Comparison of ENCODE assay signal across 18 mouse cellular contexts in the genomic region with DNA sequence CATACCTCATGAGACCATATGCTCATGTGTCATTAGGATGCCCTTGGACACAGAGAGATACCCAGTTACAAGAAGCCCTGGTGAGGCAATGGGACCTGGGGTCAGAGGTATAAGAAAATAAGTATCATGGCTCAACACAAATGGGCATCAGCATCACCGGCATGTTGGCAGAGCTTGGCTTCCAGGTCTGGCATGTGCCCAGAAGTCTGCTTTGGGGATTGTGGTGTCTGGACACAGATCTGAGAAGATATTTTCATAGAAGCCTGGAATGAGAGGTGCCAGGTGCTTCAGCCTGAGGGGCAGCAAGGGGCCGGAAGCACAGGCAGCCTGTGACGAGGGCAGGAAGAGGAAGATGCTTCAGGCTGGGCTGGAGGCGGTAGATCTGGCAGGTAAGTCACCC.
DNase-seq lines count a peak whose midpoint lies in the region; ATAC-seq and TF ChIP-seq lines count a peak whose summit lies in the region.
"Had no signal": no experiment of that assay in that cellular context is flagged by ENCODE, and none has a peak within 500 bp of the region (broad histone marks: within the 10 kb centered on the region; RNA-seq: fewer than 3 reads in every experiment).

No protein-coding gene starts in this region.

- no peaks in the 10 kb centered on the region for H3K36me3 ChIP-seq in kidney, embryonic 16.5 days (ENCODE audit: insufficient read depth, low read length)
- H3K36me3 ChIP-seq: embryonic facial prominence, embryonic 10.5 days; heart, embryonic 10.5 days; hindbrain, embryonic 13.5 days had no signal

- 15% methylated on average over 4 of the region's 4 CpGs for WGBS in cerebellum, adult 2 months
- WGBS in kidney, embryonic 16.5 days: 86% methylated on average over 4 of the region's 4 CpGs

- no peaks in the 10 kb centered on the region for H3K9me3 ChIP-seq in kidney, embryonic 16.5 days (ENCODE audit: low read length)
- H3K9me3 ChIP-seq: embryonic facial prominence, embryonic 10.5 days; heart, embryonic 10.5 days; hindbrain, embryonic 13.5 days had no signal

- no peak for TF ChIP-seq POLR2A in cerebellum, adult 2 months (IDR thresholded peaks at IDR 0.05; ENCODE audit: borderline replicate concordance, insufficient read depth, low read length)

- no peaks in the 10 kb centered on the region; the same call in 1 of the 2 replicates for H3K27me3 ChIP-seq in cerebellum, adult 2 months (ENCODE audit: control insufficient read depth, insufficient read depth, low read length)
- H3K27me3 ChIP-seq in kidney, embryonic 16.5 days (ENCODE audit: insufficient read depth, low read length): no peaks in the 10 kb centered on the region
- H3K27me3 ChIP-seq: hindbrain, embryonic 13.5 days had no signal

- H3K4me1 ChIP-seq in cerebellum, adult 2 months (ENCODE audit: control insufficient read depth, insufficient read depth, low read length): peaks cover 8% of the 10 kb centered on the region
- no peaks in the 10 kb centered on the region for H3K4me1 ChIP-seq in kidney, embryonic 16.5 days (ENCODE audit: insufficient read depth, low read length)
- H3K4me1 ChIP-seq: embryonic facial prominence, embryonic 10.5 days had no signal

- no peak overlapping the region for H3K9ac ChIP-seq in kidney, embryonic 16.5 days (replicated peaks; ENCODE audit: low read length)
- H3K9ac ChIP-seq: hindbrain, embryonic 13.5 days had no signal

- DNase-seq in brain, adult 2 months (ENCODE audit: low read depth, low spot score): peak; percentile 27
- peak; percentile 47 to 55 for DNase-seq in cerebellum, adult 2 months
- DNase-seq in cerebellum, postnatal 10 days: peak; percentile 89
- DNase-seq in urinary bladder, postnatal 25 days (ENCODE audit: low spot score): no peak
- no peak for DNase-seq in spleen, postnatal 4 days (ENCODE audit: low spot score in 2 of 2)
- DNase-seq: adrenal gland, adult 2 months; adrenal gland, postnatal 25 days; gastrocnemius, postnatal 36 days; heart, adult 18-20 months; heart, postnatal 10 days had no signal

- no peak overlapping the region for H3K27ac ChIP-seq in cerebellum, adult 2 months (ENCODE audit: insufficient read depth, low read length)
- no peak overlapping the region for H3K27ac ChIP-seq in kidney, embryonic 16.5 days (ENCODE audit: low read length)
- H3K27ac ChIP-seq: embryonic facial prominence, embryonic 10.5 days; heart, embryonic 10.5 days; hindbrain, embryonic 13.5 days; hindbrain, postnatal 0 days had no signal

- no peak for TF ChIP-seq CTCF in cerebellum, adult 2 months (IDR thresholded peaks at IDR 0.05; ENCODE audit: borderline replicate concordance, insufficient read depth, low read depth, low read length)

- peak; percentile 37; the same call in 1 of the 2 replicates for ATAC-seq in cerebellum, adult (ENCODE audit: insufficient number of reproducible peaks, low FRiP score, low TSS enrichment)
- no peak for ATAC-seq in kidney, embryonic 16.5 days (ENCODE audit: low FRiP score, low TSS enrichment)
- no peak for ATAC-seq in frontal cortex, adult (ENCODE audit: low TSS enrichment)
- ATAC-seq: forebrain, embryonic 14.5 days; hindbrain, postnatal 0 days had no signal

- H3K4me2 ChIP-seq in kidney, embryonic 16.5 days (replicated peaks; ENCODE audit: low read depth, low read length): no peak overlapping the region
- H3K4me2 ChIP-seq: hindbrain, embryonic 13.5 days had no signal

- H3K4me3 ChIP-seq in cerebellum, adult 2 months (replicated peaks; ENCODE audit: insufficient read depth, low read depth, low read length): no peak overlapping the region
- no peak overlapping the region for H3K4me3 ChIP-seq in kidney, embryonic 16.5 days (ENCODE audit: low read length)
- H3K4me3 ChIP-seq: embryonic facial prominence, embryonic 10.5 days; heart, embryonic 10.5 days; hindbrain, embryonic 13.5 days had no signal

Comparison
In these comparisons a context has a peak if more than half of its experiments do, and no peak if none do; other contexts are left out.
1. DNase-seq: peak in brain, adult 2 months (single experiment), cerebellum, adult 2 months (2 of 2) and cerebellum, postnatal 10 days (2 of 2); none in urinary bladder, postnatal 25 days (single experiment) and spleen, postnatal 4 days (0 of 2).